ENCODE assay signal across 23 mouse cellular contexts in genomic region chr1:164040385-164041135, GRCm38 (mm10). TPM values are rescaled to one million over a fixed set of nuclear protein-coding genes. Genes with fewer than 3 reads are reported as not detected.
DNase-seq lines count a peak whose midpoint lies in the region; ATAC-seq and TF ChIP-seq lines count a peak whose summit lies in the region.
"Had no signal": no experiment of that assay in that cellular context is flagged by ENCODE, and none has a peak within 500 bp of the region (broad histone marks: within the 10 kb centered on the region; RNA-seq: fewer than 3 reads in every experiment).

No protein-coding gene starts in this region.

- H3K27ac ChIP-seq in midbrain, embryonic 11.5 days (ENCODE audit: low read depth, low read length) = no peak overlapping the region
- no peak overlapping the region for H3K27ac ChIP-seq in midbrain, embryonic 13.5 days
- H3K27ac ChIP-seq in midbrain, embryonic 15.5 days = no peak overlapping the region
- no peak overlapping the region for H3K27ac ChIP-seq in midbrain, postnatal 0 days (ENCODE audit: low read depth, low read length)
- H3K27ac ChIP-seq: embryonic facial prominence, embryonic 10.5 days; embryonic facial prominence, embryonic 12.5 days; forebrain, embryonic 13.5 days; forebrain, embryonic 15.5 days had no signal

- H3K4me3 ChIP-seq in midbrain, embryonic 11.5 days (ENCODE audit: low read depth, low read length) = no peak overlapping the region
- H3K4me3 ChIP-seq in midbrain, embryonic 13.5 days (replicated peaks) = no peak overlapping the region
- no peak overlapping the region for H3K4me3 ChIP-seq in midbrain, embryonic 15.5 days
- no peak overlapping the region for H3K4me3 ChIP-seq in midbrain, postnatal 0 days (ENCODE audit: low read depth, low read length)
- H3K4me3 ChIP-seq: embryonic facial prominence, embryonic 10.5 days; embryonic facial prominence, embryonic 12.5 days; forebrain, embryonic 13.5 days; forebrain, embryonic 15.5 days had no signal

- no peak for ATAC-seq in midbrain, embryonic 11.5 days (ENCODE audit: low FRiP score)
- ATAC-seq in midbrain, embryonic 13.5 days = no peak; the same call in 1 of the 2 replicates
- ATAC-seq in midbrain, embryonic 15.5 days (replicated peaks) = peak; percentile 69; the same call in 1 of the 2 replicates
- ATAC-seq in midbrain, postnatal 0 days (ENCODE audit: low FRiP score) = peak; percentile 57
- ATAC-seq in megakaryocyte-erythroid progenitor cell, adult 5-6 weeks (replicated peaks; ENCODE audit: low FRiP score, low TSS enrichment, poor library complexity, severe bottlenecking) = no peak
- ATAC-seq: forebrain, embryonic 13.5 days; forebrain, embryonic 15.5 days had no signal

- TF ChIP-seq CTCF in brain, embryonic 14.5 days (IDR thresholded peaks at IDR 0.05; ENCODE audit: borderline replicate concordance, extremely low read depth, insufficient read depth, insufficient read length) = no peak
- no peak for TF ChIP-seq CTCF in midbrain, postnatal 0 days (IDR thresholded peaks at IDR 0.05)

- no peak for TF ChIP-seq POLR2A in brain, embryonic 14.5 days (IDR thresholded peaks at IDR 0.05; ENCODE audit: borderline replicate concordance, extremely low read depth, insufficient read depth, insufficient read length, poor library complexity, severe bottlenecking)

- peak; percentile 51 for DNase-seq in midbrain, embryonic 11.5 days (ENCODE audit: low spot score, missing footprints)
- peak; percentile 9 for DNase-seq in brain, embryonic 14.5 days (ENCODE audit: low read depth)
- DNase-seq in midbrain, postnatal 0 days (ENCODE audit: low spot score) = no peak
- no peak for DNase-seq in left cerebral cortex, adult 18-20 months (ENCODE audit: low spot score in 2 of 2)
- DNase-seq: adrenal gland, adult 2 months; adrenal gland, postnatal 10 days; adrenal gland, postnatal 25 days; cerebellum, adult 11-12 months; cerebellum, adult 2 months; cerebellum, adult 9-10 months; cerebellum, postnatal 10 days; cerebellum, postnatal 25 days had no signal

- no peaks in the 10 kb centered on the region for H3K36me3 ChIP-seq in midbrain, embryonic 11.5 days (ENCODE audit: control insufficient read depth, insufficient read depth, low read length)
- H3K36me3 ChIP-seq in midbrain, embryonic 13.5 days = no peaks in the 10 kb centered on the region
- H3K36me3 ChIP-seq in midbrain, embryonic 15.5 days (replicated peaks) = no peaks in the 10 kb centered on the region
- no peaks in the 10 kb centered on the region for H3K36me3 ChIP-seq in midbrain, postnatal 0 days (ENCODE audit: insufficient read depth, low read length)
- H3K36me3 ChIP-seq: embryonic facial prominence, embryonic 10.5 days; embryonic facial prominence, embryonic 12.5 days; forebrain, embryonic 15.5 days had no signal

- no peak overlapping the region for H3K9ac ChIP-seq in midbrain, embryonic 11.5 days (ENCODE audit: low read length)
- H3K9ac ChIP-seq in midbrain, embryonic 13.5 days (replicated peaks) = no peak overlapping the region
- H3K9ac ChIP-seq in midbrain, embryonic 15.5 days = no peak overlapping the region
- no peak overlapping the region for H3K9ac ChIP-seq in midbrain, postnatal 0 days (replicated peaks; ENCODE audit: low read length, poor library complexity, severe bottlenecking)
- H3K9ac ChIP-seq: embryonic facial prominence, embryonic 12.5 days; forebrain, embryonic 13.5 days; forebrain, embryonic 15.5 days had no signal

- 78% methylated on average over 10 of the region's 10 CpGs for WGBS in midbrain, embryonic 11.5 days
- WGBS in midbrain, embryonic 13.5 days = 73% methylated on average over 10 of the region's 10 CpGs
- 60% methylated on average over 10 of the region's 10 CpGs for WGBS in midbrain, embryonic 15.5 days
- 52% methylated on average over 10 of the region's 10 CpGs for WGBS in midbrain, postnatal 0 days

- H3K27me3 ChIP-seq in midbrain, embryonic 11.5 days (ENCODE audit: control insufficient read depth, insufficient read depth, low read length) = no peaks in the 10 kb centered on the region
- H3K27me3 ChIP-seq in midbrain, embryonic 13.5 days = no peaks in the 10 kb centered on the region
- no peaks in the 10 kb centered on the region for H3K27me3 ChIP-seq in midbrain, embryonic 15.5 days (replicated peaks)
- no peaks in the 10 kb centered on the region for H3K27me3 ChIP-seq in midbrain, postnatal 0 days (ENCODE audit: insufficient read depth, low read length)
- H3K27me3 ChIP-seq: embryonic facial prominence, embryonic 12.5 days; forebrain, embryonic 13.5 days; forebrain, embryonic 15.5 days had no signal

- H3K4me1 ChIP-seq in midbrain, embryonic 11.5 days (ENCODE audit: control insufficient read depth, insufficient read depth, low read length) = no peaks in the 10 kb centered on the region
- H3K4me1 ChIP-seq in midbrain, embryonic 13.5 days (replicated peaks) = no peaks in the 10 kb centered on the region
- no peaks in the 10 kb centered on the region for H3K4me1 ChIP-seq in midbrain, embryonic 15.5 days
- no peaks in the 10 kb centered on the region for H3K4me1 ChIP-seq in midbrain, postnatal 0 days (ENCODE audit: insufficient read depth, low read length)
- H3K4me1 ChIP-seq: embryonic facial prominence, embryonic 10.5 days; embryonic facial prominence, embryonic 12.5 days; forebrain, embryonic 13.5 days; forebrain, embryonic 15.5 days had no signal

- H3K9me3 ChIP-seq in midbrain, embryonic 11.5 days (ENCODE audit: control insufficient read depth, low read length) = no peaks in the 10 kb centered on the region
- no peaks in the 10 kb centered on the region for H3K9me3 ChIP-seq in midbrain, embryonic 13.5 days
- no peaks in the 10 kb centered on the region for H3K9me3 ChIP-seq in midbrain, embryonic 15.5 days
- no peaks in the 10 kb centered on the region for H3K9me3 ChIP-seq in midbrain, postnatal 0 days (ENCODE audit: low read length)
- H3K9me3 ChIP-seq: embryonic facial prominence, embryonic 10.5 days; embryonic facial prominence, embryonic 12.5 days; forebrain, embryonic 13.5 days; forebrain, embryonic 15.5 days had no signal

- H3K4me2 ChIP-seq in midbrain, embryonic 11.5 days = no peak overlapping the region
- H3K4me2 ChIP-seq in midbrain, embryonic 13.5 days (replicated peaks) = no peak overlapping the region
- no peak overlapping the region for H3K4me2 ChIP-seq in midbrain, embryonic 15.5 days
- H3K4me2 ChIP-seq in midbrain, postnatal 0 days (ENCODE audit: low read depth, low read length, poor library complexity, severe bottlenecking) = no peak overlapping the region
- H3K4me2 ChIP-seq: embryonic facial prominence, embryonic 12.5 days; forebrain, embryonic 13.5 days; forebrain, embryonic 15.5 days had no signal

RNA-seq across cellular contexts. Expression of gene Sele, which starts 7.5 kb away (rescaled TPM):
- not detected in 2 replicates for polyA plus RNA-seq in midbrain, embryonic 11.5 days (2014; fragmentation: Nextera tagmentation; extraction: Ambion mirVana)
- polyA plus RNA-seq in midbrain, embryonic 13.5 days (2015; fragmentation: Nextera tagmentation; extraction: Ambion mirVana) = not detected in 2 replicates
- 0.03 and 0.05 TPM in 2 replicates for polyA plus RNA-seq in brain, embryonic 14.5 days (2012; rRNA removed)
- polyA plus RNA-seq in midbrain, embryonic 15.5 days (2015; fragmentation: Nextera tagmentation; extraction: Ambion mirVana) = not detected in 2 replicates
- total RNA-seq in midbrain, postnatal 0 days (2014; rRNA removed) = not detected in 2 replicates
- not detected in 2 replicates for polyA plus RNA-seq in midbrain, postnatal 0 days (2015; fragmentation: Nextera tagmentation; extraction: Ambion mirVana)
- total RNA-seq in left cerebral cortex, adult 18-20 months (2021) = under 1 TPM in 1 of 2 experiments, not detected in 1; 0.12 TPM
- not detected in 2 replicates for total RNA-seq in megakaryocyte-erythroid progenitor cell, adult 5-6 weeks (2014; fragmentation: Nextera tagmentation)
- total RNA-seq in megakaryocyte-erythroid progenitor cell, adult 5-6 weeks (2017) = not detected in 2 replicates
- total RNA-seq: ES-E14, MEL had no signal
- polyA plus RNA-seq: cortical plate, adult 2 months; embryonic facial prominence, embryonic 10.5 days; embryonic facial prominence, embryonic 12.5 days; forebrain, embryonic 11.5 days; forebrain, embryonic 13.5 days; forebrain, embryonic 15.5 days had no signal

RNA-seq across cellular contexts. Expression of gene Sell, which starts 21.2 kb away (rescaled TPM):
- polyA plus RNA-seq in midbrain, embryonic 11.5 days (2014; fragmentation: Nextera tagmentation; extraction: Ambion mirVana) = not detected in 2 replicates
- polyA plus RNA-seq in midbrain, embryonic 13.5 days (2015; fragmentation: Nextera tagmentation; extraction: Ambion mirVana) = not detected in 2 replicates
- polyA plus RNA-seq in brain, embryonic 14.5 days (2012; rRNA removed) = 0.12 TPM in 1 of 2 replicates, not detected in the other
- polyA plus RNA-seq in midbrain, embryonic 15.5 days (2015; fragmentation: Nextera tagmentation; extraction: Ambion mirVana) = 0.14 and 0.19 TPM in 2 replicates
- total RNA-seq in midbrain, postnatal 0 days (2014; rRNA removed) = not detected in 2 replicates
- 0.18 TPM in 1 of 2 replicates, not detected in the other for polyA plus RNA-seq in midbrain, postnatal 0 days (2015; fragmentation: Nextera tagmentation; extraction: Ambion mirVana)
- total RNA-seq in left cerebral cortex, adult 18-20 months (2021) = not detected
- 5.4 and 8.0 TPM in 2 replicates for total RNA-seq in megakaryocyte-erythroid progenitor cell, adult 5-6 weeks (2014; fragmentation: Nextera tagmentation)
- total RNA-seq in megakaryocyte-erythroid progenitor cell, adult 5-6 weeks (2017) = 15.1 and 20.2 TPM in 2 replicates
- total RNA-seq: MEL had no signal
- polyA plus RNA-seq: embryonic facial prominence, embryonic 10.5 days; forebrain, embryonic 11.5 days; forebrain, embryonic 13.5 days had no signal

RNA-seq across cellular contexts. Expression of gene Mettl18, which starts 45.9 kb away (rescaled TPM):
- 11.5 and 11.7 TPM in 2 replicates for polyA plus RNA-seq in midbrain, embryonic 11.5 days (2014; fragmentation: Nextera tagmentation; extraction: Ambion mirVana)
- polyA plus RNA-seq in midbrain, embryonic 13.5 days (2015; fragmentation: Nextera tagmentation; extraction: Ambion mirVana) = 8.0 and 10.5 TPM in 2 replicates
- 3.0 and 3.5 TPM in 2 replicates for polyA plus RNA-seq in brain, embryonic 14.5 days (2012; rRNA removed)
- 6.5 and 6.7 TPM in 2 replicates for polyA plus RNA-seq in midbrain, embryonic 15.5 days (2015; fragmentation: Nextera tagmentation; extraction: Ambion mirVana)
- 3.6 and 6.9 TPM in 2 replicates for total RNA-seq in midbrain, postnatal 0 days (2014; rRNA removed)
- polyA plus RNA-seq in midbrain, postnatal 0 days (2015; fragmentation: Nextera tagmentation; extraction: Ambion mirVana) = 4.9 and 5.2 TPM in 2 replicates
- 1 to 10 TPM; 5.4 to 5.7 TPM for total RNA-seq in left cerebral cortex, adult 18-20 months (2021)
- total RNA-seq in megakaryocyte-erythroid progenitor cell, adult 5-6 weeks (2014; fragmentation: Nextera tagmentation) = 3.9 and 5.7 TPM in 2 replicates
- total RNA-seq in megakaryocyte-erythroid progenitor cell, adult 5-6 weeks (2017) = 7.6 and 14.9 TPM in 2 replicates

RNA-seq across cellular contexts. Expression of gene BC055324, which starts 46.0 kb away (rescaled TPM):
- 32.2 and 42.8 TPM in 2 replicates for polyA plus RNA-seq in midbrain, embryonic 11.5 days (2014; fragmentation: Nextera tagmentation; extraction: Ambion mirVana)
- 11.0 and 11.2 TPM in 2 replicates for polyA plus RNA-seq in midbrain, embryonic 13.5 days (2015; fragmentation: Nextera tagmentation; extraction: Ambion mirVana)
- 8.2 and 13.0 TPM in 2 replicates for polyA plus RNA-seq in brain, embryonic 14.5 days (2012; rRNA removed)
- 4.5 and 4.9 TPM in 2 replicates for polyA plus RNA-seq in midbrain, embryonic 15.5 days (2015; fragmentation: Nextera tagmentation; extraction: Ambion mirVana)
- 5.2 and 5.6 TPM in 2 replicates for total RNA-seq in midbrain, postnatal 0 days (2014; rRNA removed)
- 1.8 TPM in 2 replicates for polyA plus RNA-seq in midbrain, postnatal 0 days (2015; fragmentation: Nextera tagmentation; extraction: Ambion mirVana)
- total RNA-seq in left cerebral cortex, adult 18-20 months (2021) = 1 to 10 TPM in 1 of 2 experiments, under 1 TPM in 1; 0.91 to 1.0 TPM
- total RNA-seq in megakaryocyte-erythroid progenitor cell, adult 5-6 weeks (2014; fragmentation: Nextera tagmentation) = 23.0 and 26.0 TPM in 2 replicates
- total RNA-seq in megakaryocyte-erythroid progenitor cell, adult 5-6 weeks (2017) = 26.9 and 32.6 TPM in 2 replicates

Comparison
In these comparisons a context has a peak if more than half of its experiments do, and no peak if none do; other contexts are left out.
1. ATAC-seq: peak in midbrain, embryonic 15.5 days (single experiment) and midbrain, postnatal 0 days (single experiment); none in midbrain, embryonic 11.5 days (single experiment), midbrain, embryonic 13.5 days (single experiment) and megakaryocyte-erythroid progenitor cell, adult 5-6 weeks (single experiment).
2. DNase-seq: peak in midbrain, embryonic 11.5 days (single experiment) and brain, embryonic 14.5 days (single experiment); none in midbrain, postnatal 0 days (single experiment) and left cerebral cortex, adult 18-20 months (0 of 2).